Mouse (Mus musculus): ENCODE measurements around the gene Gm29609. TPM values are rescaled to one million over a fixed set of nuclear protein-coding genes. Genes with fewer than 3 reads are reported as not detected.

Gene Gm29609
- polyA plus RNA-seq, 1 experiment, result 3.9 TPM

- peak overlapping the region; percentile 70 for H3K4me3 ChIP-seq (replicated peaks; ENCODE audit: insufficient read depth, low read depth, low read length)
- H3K27me3 ChIP-seq (ENCODE audit: control insufficient read depth, insufficient read depth, low read length), result no peaks in the 10 kb centered on the region
- 16% methylated on average over 13 of the region's 13 CpGs for WGBS
- DNase-seq, result peak in 1 of 2 experiments; percentile 40
- H3K27ac ChIP-seq (ENCODE audit: insufficient read depth, low read length), result peak overlapping the region; percentile 26; the same call in 1 of the 2 replicates
- no peaks in the 10 kb centered on the region for H3K4me1 ChIP-seq (ENCODE audit: control insufficient read depth, insufficient read depth, low read length)
- peak; percentile 31; the same call in 1 of the 2 replicates for TF ChIP-seq POLR2A (IDR thresholded peaks at IDR 0.05; ENCODE audit: borderline replicate concordance, insufficient read depth, low read length)
- TF ChIP-seq CTCF (IDR thresholded peaks at IDR 0.05; ENCODE audit: borderline replicate concordance, insufficient read depth, low read depth, low read length), result no peak
These were observed 21.5 kb upstream of the Gm29609 start for GRCm38 (mm10) chr5:31201042-31201741.

GRCm38 (mm10) chr5:31200327-31200768 is 20.6 kb upstream of the Gm29609 start:
- Histone ChIP-seq H3K27me3 (ENCODE audit: control insufficient read depth, insufficient read depth, low read length) (no peaks in the 10 kb centered on the region), H3K4me1 (ENCODE audit: control insufficient read depth, insufficient read depth, low read length) (no peaks in the 10 kb centered on the region), H3K27ac (ENCODE audit: insufficient read depth, low read length) (no peak overlapping the region), H3K4me3 (replicated peaks; ENCODE audit: insufficient read depth, low read depth, low read length) (no peak overlapping the region)
- WGBS, result 85% methylated on average over 27 of the region's 27 CpGs
- peak; percentile 36 to 42 for DNase-seq
- TF ChIP-seq POLR2A (IDR thresholded peaks at IDR 0.05; ENCODE audit: borderline replicate concordance, insufficient read depth, low read length) (no peak), CTCF (IDR thresholded peaks at IDR 0.05; ENCODE audit: borderline replicate concordance, insufficient read depth, low read depth, low read length) (no peak)

DNA sequence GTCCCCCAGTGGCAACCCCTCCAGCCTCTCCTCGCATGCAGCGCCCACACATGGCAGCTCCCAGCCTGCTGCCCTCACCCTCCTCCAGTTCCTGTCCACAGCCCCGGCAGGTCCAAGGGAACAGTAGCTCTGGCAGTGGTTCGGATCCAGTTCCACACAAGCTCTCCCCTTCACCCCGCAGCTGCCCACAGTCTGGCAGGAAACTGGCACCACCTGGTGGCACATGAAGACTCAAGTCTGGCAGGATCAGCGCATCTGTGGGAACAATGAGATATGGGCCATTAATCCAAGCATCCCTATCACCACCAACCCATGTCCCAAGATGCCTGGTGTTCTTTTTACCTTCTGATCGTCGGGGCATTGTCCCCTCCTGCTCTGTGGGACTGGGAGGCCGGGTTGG is 20.2 kb upstream of the Gm29609 start:
- H3K27ac ChIP-seq (ENCODE audit: insufficient read depth, low read length), result no peak overlapping the region
- no peaks in the 10 kb centered on the region for H3K27me3 ChIP-seq (ENCODE audit: control insufficient read depth, insufficient read depth, low read length)
- H3K4me3 ChIP-seq (replicated peaks; ENCODE audit: insufficient read depth, low read depth, low read length), result no peak overlapping the region
- DNase-seq, result no peak
- 49% methylated on average over 9 of the region's 9 CpGs for WGBS
- TF ChIP-seq POLR2A (IDR thresholded peaks at IDR 0.05; ENCODE audit: borderline replicate concordance, insufficient read depth, low read length) (no peak), CTCF (IDR thresholded peaks at IDR 0.05; ENCODE audit: borderline replicate concordance, insufficient read depth, low read depth, low read length) (0 out of 2 replicates have a peak, but pooled peaks have one; percentile 5)
- no peaks in the 10 kb centered on the region for H3K4me1 ChIP-seq (ENCODE audit: control insufficient read depth, insufficient read depth, low read length)

GRCm38 (mm10) chr5:31199321-31199892 is 19.7 kb upstream of the Gm29609 start:
- DNase-seq, result no peak
- TF ChIP-seq POLR2A (IDR thresholded peaks at IDR 0.05; ENCODE audit: borderline replicate concordance, insufficient read depth, low read length) (no peak), CTCF (IDR thresholded peaks at IDR 0.05; ENCODE audit: borderline replicate concordance, insufficient read depth, low read depth, low read length) (no peak)
- H3K27me3 ChIP-seq (ENCODE audit: control insufficient read depth, insufficient read depth, low read length), result no peaks in the 10 kb centered on the region
- no peaks in the 10 kb centered on the region for H3K4me1 ChIP-seq (ENCODE audit: control insufficient read depth, insufficient read depth, low read length)
- H3K4me3 ChIP-seq (replicated peaks; ENCODE audit: insufficient read depth, low read depth, low read length), result no peak overlapping the region
- 88% methylated on average over 19 of the region's 19 CpGs for WGBS
- H3K27ac ChIP-seq (ENCODE audit: insufficient read depth, low read length), result no peak overlapping the region

- H3K27ac ChIP-seq (ENCODE audit: insufficient read depth, low read length), result no peak overlapping the region
- WGBS, result 68% methylated on average over 5 of the region's 5 CpGs
These were observed 19.1 kb upstream of the Gm29609 start for GRCm38 (mm10) chr5:31198616-31199320.

DNA sequence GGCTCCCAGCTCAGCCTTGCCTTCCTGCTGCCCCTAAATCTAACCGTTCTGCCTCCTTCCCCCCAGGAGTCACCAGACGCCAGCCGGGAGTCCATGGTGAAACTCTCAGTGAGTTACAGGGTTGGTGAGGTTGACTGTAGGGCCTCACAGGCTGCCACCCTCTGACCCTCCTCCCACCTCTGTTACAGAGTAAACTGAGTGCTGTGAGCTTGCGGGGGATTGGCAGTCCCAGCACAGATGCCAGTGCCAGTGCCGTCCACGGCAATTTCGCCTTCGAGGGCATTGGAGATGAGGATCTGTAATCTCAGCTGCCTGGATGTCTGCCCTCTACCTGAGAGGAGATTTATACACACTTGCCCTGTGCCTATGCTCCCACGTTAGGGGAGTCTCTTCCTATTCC is 18.5 kb upstream of the Gm29609 start:
- H3K4me3 ChIP-seq (replicated peaks; ENCODE audit: insufficient read depth, low read depth, low read length), result no peak overlapping the region
- 57% methylated on average over 9 of the region's 9 CpGs for WGBS
- H3K27me3 ChIP-seq (ENCODE audit: control insufficient read depth, insufficient read depth, low read length), result no peaks in the 10 kb centered on the region
- no peaks in the 10 kb centered on the region for H3K4me1 ChIP-seq (ENCODE audit: control insufficient read depth, insufficient read depth, low read length)
- TF ChIP-seq POLR2A (IDR thresholded peaks at IDR 0.05; ENCODE audit: borderline replicate concordance, insufficient read depth, low read length) (no peak), CTCF (IDR thresholded peaks at IDR 0.05; ENCODE audit: borderline replicate concordance, insufficient read depth, low read depth, low read length) (no peak)
- H3K27ac ChIP-seq (ENCODE audit: insufficient read depth, low read length), result no peak overlapping the region
- no peak for DNase-seq

More at GRCm38 (mm10) chr5:31198616-31199320, 19.1 kb upstream of the Gm29609 start:
- no peak for DNase-seq
- Histone ChIP-seq H3K4me3 (replicated peaks; ENCODE audit: insufficient read depth, low read depth, low read length) (no peak overlapping the region), H3K27me3 (ENCODE audit: control insufficient read depth, insufficient read depth, low read length) (no peaks in the 10 kb centered on the region), H3K4me1 (ENCODE audit: control insufficient read depth, insufficient read depth, low read length) (no peaks in the 10 kb centered on the region)
- TF ChIP-seq CTCF (IDR thresholded peaks at IDR 0.05; ENCODE audit: borderline replicate concordance, insufficient read depth, low read depth, low read length), result no peak
- TF ChIP-seq POLR2A (IDR thresholded peaks at IDR 0.05; ENCODE audit: borderline replicate concordance, insufficient read depth, low read length), result no peak

DNA sequence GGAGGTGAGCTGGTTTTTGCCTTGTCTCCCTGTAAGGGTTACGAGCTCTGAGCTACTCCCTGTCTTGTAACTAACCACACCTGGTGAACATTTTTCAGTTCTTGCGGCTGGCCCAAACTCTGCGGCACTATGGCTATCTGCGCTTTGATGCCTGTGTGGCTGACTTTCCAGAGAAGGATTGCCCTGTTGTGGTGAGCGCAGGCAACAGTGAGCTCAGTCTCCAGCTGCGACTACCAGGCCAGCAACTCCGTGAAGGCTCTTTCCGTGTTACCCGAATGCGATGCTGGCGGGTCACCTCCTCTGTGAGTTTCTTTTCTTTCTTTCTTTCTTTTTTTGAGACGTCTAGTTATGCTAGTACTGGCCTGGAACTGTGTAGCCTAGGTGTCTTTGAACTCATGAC is 17.4 kb upstream of the Gm29609 start:
- Histone ChIP-seq H3K4me1 (ENCODE audit: control insufficient read depth, insufficient read depth, low read length) (no peaks in the 10 kb centered on the region), H3K27ac (ENCODE audit: insufficient read depth, low read length) (no peak overlapping the region), H3K27me3 (ENCODE audit: control insufficient read depth, insufficient read depth, low read length) (no peaks in the 10 kb centered on the region), H3K4me3 (replicated peaks; ENCODE audit: insufficient read depth, low read depth, low read length) (no peak overlapping the region)
- no peak for TF ChIP-seq POLR2A (IDR thresholded peaks at IDR 0.05; ENCODE audit: borderline replicate concordance, insufficient read depth, low read length)
- TF ChIP-seq CTCF (IDR thresholded peaks at IDR 0.05; ENCODE audit: borderline replicate concordance, insufficient read depth, low read depth, low read length), result no peak
- 90% methylated on average over 12 of the region's 12 CpGs for WGBS
- no peak for DNase-seq

Measured in cerebellum, adult 2 months (tissue).